Mouse (Mus musculus): Measurements from ENCODE around the gene Wdhd1.

Wdhd1 gene

GRCm38 (mm10) chr14:47281535-47281934, 4.9 kb upstream of the Wdhd1 start:
- no peak for DNase-seq (ENCODE audit: low read depth, low spot score)

- no peak for DNase-seq (ENCODE audit: low read depth, low spot score)
Measured at GRCm38 (mm10) chr14:47279058-47279457, 2.4 kb upstream of the Wdhd1 start.

- DNase-seq (ENCODE audit: low read depth, low spot score) = no peak
Measured at GRCm38 (mm10) chr14:47276036-47276603, 537 bp downstream of the Wdhd1 start.

GRCm38 (mm10) chr14:47275417-47275816, 1.2 kb downstream of the Wdhd1 start:
- DNase-seq (ENCODE audit: low read depth, low spot score) = no peak

- DNase-seq (ENCODE audit: low read depth, low spot score) = no peak
Measured at GRCm38 (mm10) chr14:47273751-47274150, 2.9 kb downstream of the Wdhd1 start.

GRCm38 (mm10) chr14:47269706-47270105, 7.0 kb downstream of the Wdhd1 start:
- DNase-seq (ENCODE audit: low read depth, low spot score) = no peak

- DNase-seq (ENCODE audit: low read depth, low spot score) = no peak
Measured at GRCm38 (mm10) chr14:47269056-47269455, 7.6 kb downstream of the Wdhd1 start.

- no peak for DNase-seq (ENCODE audit: low read depth, low spot score)
Measured at GRCm38 (mm10) chr14:47265829-47266228, 10.8 kb downstream of the Wdhd1 start.

- peak; percentile 60 for DNase-seq (ENCODE audit: low read depth, low spot score)
Measured at GRCm38 (mm10) chr14:47264866-47265265, 11.8 kb downstream of the Wdhd1 start.

- no peak for DNase-seq (ENCODE audit: low read depth, low spot score)
Measured at GRCm38 (mm10) chr14:47249839-47250238, 26.8 kb downstream of the Wdhd1 start.

- no peak for DNase-seq (ENCODE audit: low read depth, low spot score)
Measured at GRCm38 (mm10) chr14:47242753-47243152, 33.9 kb downstream of the Wdhd1 start.

GRCm38 (mm10) chr14:47241046-47241445, 35.6 kb downstream of the Wdhd1 start:
- DNase-seq (ENCODE audit: low read depth, low spot score) = no peak

GRCm38 (mm10) chr14:47240600-47240999, 36.1 kb downstream of the Wdhd1 start:
- no peak for DNase-seq (ENCODE audit: low read depth, low spot score)

- DNase-seq (ENCODE audit: low read depth, low spot score) = no peak
Measured at GRCm38 (mm10) chr14:47237286-47237685, 39.4 kb downstream of the Wdhd1 start.

GRCm38 (mm10) chr14:47236491-47236890, 40.2 kb downstream of the Wdhd1 start:
- DNase-seq (ENCODE audit: low read depth, low spot score) = no peak

- no peak for DNase-seq (ENCODE audit: low read depth, low spot score)
Measured at GRCm38 (mm10) chr14:47234526-47235250, 42.0 kb downstream of the Wdhd1 start.

- no peak for DNase-seq (ENCODE audit: low read depth, low spot score)
Measured at GRCm38 (mm10) chr14:47234032-47234431, 42.6 kb downstream of the Wdhd1 start.

- DNase-seq (ENCODE audit: low read depth, low spot score) = no peak
Measured at GRCm38 (mm10) chr14:47233602-47234001, 43.1 kb downstream of the Wdhd1 start.

- DNase-seq (ENCODE audit: low read depth, low spot score) = no peak
Measured at GRCm38 (mm10) chr14:47229796-47230376, 46.8 kb downstream of the Wdhd1 start.

GRCm38 (mm10) chr14:47225931-47226330, 50.7 kb downstream of the Wdhd1 start:
- no peak for DNase-seq (ENCODE audit: low read depth, low spot score)

GRCm38 (mm10) chr14:47224476-47225325, 52.0 kb downstream of the Wdhd1 start:
- no peak for DNase-seq (ENCODE audit: low read depth, low spot score)
